Mouse (Mus musculus) midbrain, embryonic 15.5 days (tissue): ENCODE measurements at regions not wholly inside any gene's neighbourhood (a gene's known extent, or its start where the extent isn't known, plus 50 kb on each side); places are given as distances from the start of the nearest gene placed in this dataset.
A peak's percentile ranks its signal among the peaks of the same experiment; 100 is the strongest.

ENCODE experiments used
- ATAC-seq: fragments of 200-750 bp; cut with Nextera tagmentation; replicated peaks from 2 replicates; pipeline ENCODE4 v1.8.0; 2017; ENCODE audit warnings: moderate TSS enrichment
- H3K27ac ChIP-seq: fragments of 300-500 bp; sonication (generic); 2 replicates; pipeline ENCODE4 v1.5.1; 2015; ENCODE audit warnings: mild to moderate bottlenecking, inconsistent platforms
- H3K27me3 ChIP-seq: fragments of 300-500 bp; sonication (generic); replicated peaks from 2 replicates; pipeline ENCODE4 v1.6.1; 2015; ENCODE audit warnings: inconsistent platforms
- H3K36me3 ChIP-seq: fragments of 300-500 bp; sonication (generic); replicated peaks from 2 replicates; pipeline ENCODE4 v1.6.1; 2015; ENCODE audit warnings: inconsistent platforms
- H3K4me1 ChIP-seq: fragments of 300-500 bp; sonication (generic); 2 replicates; pipeline ENCODE4 v1.6.1; 2015; ENCODE audit warnings: inconsistent platforms
- H3K4me2 ChIP-seq: fragments of 300-500 bp; sonication (generic); 2 replicates; pipeline ENCODE4 v1.6.1; 2015; ENCODE audit warnings: inconsistent platforms, mild to moderate bottlenecking, moderate library complexity
- H3K4me3 ChIP-seq: fragments of 300-500 bp; sonication (generic); 2 replicates; pipeline ENCODE4 v1.5.1; 2015; ENCODE audit warnings: mild to moderate bottlenecking, inconsistent platforms
- H3K9ac ChIP-seq: fragments of 300-500 bp; sonication (generic); 2 replicates; pipeline ENCODE4 v1.6.1; 2015; ENCODE audit warnings: mild to moderate bottlenecking, inconsistent platforms
- H3K9me3 ChIP-seq: fragments of 300-500 bp; sonication (generic); 2 replicates; pipeline ENCODE4 v1.6.1; 2016; ENCODE audit warnings: inconsistent platforms
- WGBS: fragments of 180-500 bp; shearing (Covaris S2); methylation state at CpG from one replicate; pipeline ENCODE4 v1.1.7; 2015; ENCODE audit warnings: mixed read lengths; 5-methylcytosine and 5-hydroxymethylcytosine counted together

DNA sequence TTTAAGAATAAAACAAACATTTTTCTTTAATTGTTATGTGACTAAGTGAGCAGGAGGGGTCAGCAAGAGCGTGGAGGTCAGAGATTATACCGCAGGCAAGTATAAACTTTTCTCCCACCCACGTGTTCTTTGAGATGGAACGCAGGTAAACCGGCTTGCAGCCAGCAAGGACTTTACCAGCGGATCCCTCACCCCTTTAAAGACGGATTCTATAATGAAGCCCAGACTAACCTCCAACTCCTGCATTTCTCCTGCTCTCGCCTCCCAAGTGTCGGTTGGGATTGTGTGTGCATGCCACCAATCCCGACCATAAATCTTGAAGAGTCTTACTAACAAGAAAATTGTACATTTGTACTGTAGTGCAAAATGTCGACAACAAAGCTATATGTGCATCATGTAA lies 74.4 kb upstream of the Chd2 start:
- Histone ChIP-seq H3K4me1 (peaks cover 31% of the 10 kb centered on the region), H3K4me2 (0 out of 2 replicates have a peak overlapping the region, but pooled peaks have one; percentile 84), H3K9me3 (no peaks in the 10 kb centered on the region), H3K27ac (peak overlapping the region; percentile 99), H3K36me3 (no peaks in the 10 kb centered on the region), H3K9ac (peak overlapping the region; percentile 68), H3K4me3 (no peak overlapping the region), H3K27me3 (no peaks in the 10 kb centered on the region)
- no peak for ATAC-seq
- 19% methylated on average over 11 of the region's 11 CpGs for WGBS

GRCm38 (mm10) chr7:73614840-73615555 lies 73.4 kb upstream of the Chd2 start:
- Histone ChIP-seq H3K9me3 (no peaks in the 10 kb centered on the region), H3K4me3 (no peak overlapping the region), H3K27ac (peak overlapping the region; percentile 62), H3K4me1 (peaks cover 31% of the 10 kb centered on the region), H3K27me3 (no peaks in the 10 kb centered on the region), H3K9ac (no peak overlapping the region), H3K36me3 (no peaks in the 10 kb centered on the region), H3K4me2 (peak overlapping the region; percentile 8; the same call in 1 of the 2 replicates)
- ATAC-seq: no peak
- 51% methylated on average over 8 of the region's 8 CpGs for WGBS

DNA sequence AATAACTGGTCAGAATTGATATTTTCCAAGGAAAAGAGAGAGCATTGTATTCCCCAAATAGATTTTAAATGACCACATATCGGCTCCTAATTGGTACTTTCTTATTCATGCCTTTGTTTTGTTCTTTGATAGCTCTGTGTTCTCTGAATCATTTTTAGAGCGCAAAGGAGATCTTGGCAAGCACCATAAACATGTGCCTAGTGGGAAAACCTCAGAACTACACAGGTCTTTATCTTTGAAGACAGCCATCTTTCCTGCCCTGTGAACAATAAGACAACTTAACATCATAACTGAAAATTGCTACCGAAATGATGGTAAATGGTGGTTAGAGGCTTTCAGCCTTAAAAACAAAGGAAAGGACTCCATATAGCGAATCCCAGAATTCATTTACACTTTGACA lies 72.7 kb upstream of the Chd2 start:
- Histone ChIP-seq H3K4me3 (no peak overlapping the region), H3K4me1 (peaks cover 31% of the 10 kb centered on the region), H3K27me3 (no peaks in the 10 kb centered on the region), H3K36me3 (no peaks in the 10 kb centered on the region), H3K27ac (peak overlapping the region; percentile 62), H3K9me3 (no peaks in the 10 kb centered on the region), H3K9ac (no peak overlapping the region), H3K4me2 (no peak overlapping the region)
- no peak for ATAC-seq
- 76% methylated on average over 4 of the region's 4 CpGs for WGBS

GRCm38 (mm10) chr7:73612752-73613092 lies 71.1 kb upstream of the Chd2 start:
- no peak overlapping the region for H3K4me2 ChIP-seq
- no peak for ATAC-seq
- H3K9me3 ChIP-seq: no peaks in the 10 kb centered on the region
- H3K4me1 ChIP-seq: peaks cover 41% of the 10 kb centered on the region
- H3K27me3 ChIP-seq: no peaks in the 10 kb centered on the region
- no peak overlapping the region for H3K9ac ChIP-seq
- WGBS: 80% methylated on average over 3 of the region's 3 CpGs
- H3K36me3 ChIP-seq: no peaks in the 10 kb centered on the region
- no peak overlapping the region for H3K27ac ChIP-seq
- no peak overlapping the region for H3K4me3 ChIP-seq

GRCm38 (mm10) chr7:73611866-73612751 lies 70.5 kb upstream of the Chd2 start:
- no peak overlapping the region for H3K4me3 ChIP-seq
- no peak for ATAC-seq
- H3K4me1 ChIP-seq: peaks cover 40% of the 10 kb centered on the region
- no peaks in the 10 kb centered on the region for H3K27me3 ChIP-seq
- no peak overlapping the region for H3K4me2 ChIP-seq
- H3K9ac ChIP-seq: no peak overlapping the region
- H3K36me3 ChIP-seq: no peaks in the 10 kb centered on the region
- WGBS: 92% methylated on average over 12 of the region's 12 CpGs
- H3K27ac ChIP-seq: no peak overlapping the region
- no peaks in the 10 kb centered on the region for H3K9me3 ChIP-seq

DNA sequence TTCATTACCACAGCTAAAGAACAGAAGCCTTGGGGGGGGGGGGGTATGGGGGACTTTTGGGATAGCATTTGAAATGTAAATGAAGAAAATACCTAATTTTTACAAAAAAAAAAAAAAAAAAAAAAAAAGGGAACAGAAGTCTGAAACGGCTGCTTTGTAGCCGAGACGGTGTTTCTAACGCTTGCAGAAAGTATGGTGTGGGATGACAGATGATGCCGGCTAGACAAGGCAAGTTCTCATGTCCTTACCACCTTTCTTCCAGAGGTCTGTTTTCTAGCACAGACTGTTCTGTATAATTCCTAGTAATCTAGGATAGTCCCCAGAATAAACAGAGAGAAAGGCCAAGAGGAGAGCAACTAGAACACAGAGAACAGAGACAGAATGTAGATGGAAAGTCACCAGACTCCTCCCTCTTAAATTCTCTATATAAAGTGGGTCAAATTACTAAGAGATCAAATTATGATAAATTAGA lies 67.2 kb upstream of the Chd2 start:
- ATAC-seq: no peak
- Histone ChIP-seq H3K9ac (no peak overlapping the region), H3K9me3 (no peaks in the 10 kb centered on the region), H3K27ac (peak overlapping the region; percentile 91), H3K4me3 (no peak overlapping the region), H3K4me1 (peaks cover 19% of the 10 kb centered on the region), H3K4me2 (peak overlapping the region; percentile 55; the same call in 1 of the 2 replicates), H3K36me3 (no peaks in the 10 kb centered on the region), H3K27me3 (no peaks in the 10 kb centered on the region)
- WGBS: 12% methylated on average over 5 of the region's 5 CpGs

- Histone ChIP-seq H3K9ac (peak overlapping the region; percentile 29; the same call in 1 of the 2 replicates), H3K36me3 (no peaks in the 10 kb centered on the region), H3K27me3 (no peaks in the 10 kb centered on the region), H3K4me2 (peak overlapping the region; percentile 55), H3K4me3 (no peak overlapping the region), H3K27ac (peak overlapping the region; percentile 91), H3K9me3 (no peaks in the 10 kb centered on the region), H3K4me1 (peaks cover 19% of the 10 kb centered on the region)
- no peak for ATAC-seq
- WGBS: 26% methylated on average over 8 of the region's 8 CpGs
These were observed 66.6 kb upstream of the Chd2 start for GRCm38 (mm10) chr7:73608070-73608803.

GRCm38 (mm10) chr7:73607450-73608005 lies 65.9 kb upstream of the Chd2 start:
- peak overlapping the region; percentile 55 for H3K4me2 ChIP-seq
- H3K36me3 ChIP-seq: no peaks in the 10 kb centered on the region
- H3K4me1 ChIP-seq: peaks cover 19% of the 10 kb centered on the region
- H3K27ac ChIP-seq: peak overlapping the region; percentile 91
- no peaks in the 10 kb centered on the region for H3K27me3 ChIP-seq
- no peaks in the 10 kb centered on the region for H3K9me3 ChIP-seq
- 0 out of 2 replicates have a peak, but pooled peaks have one; percentile 34 for ATAC-seq
- whole genome bisulfite sequencing: 6% methylated on average over 11 of the region's 11 CpGs
- H3K9ac ChIP-seq: peak overlapping the region; percentile 29
- peak overlapping the region; percentile 35 for H3K4me3 ChIP-seq

- H3K4me2 ChIP-seq: peak overlapping the region; percentile 55
- peak; percentile 95 for ATAC-seq
- H3K27me3 ChIP-seq: no peaks in the 10 kb centered on the region
- H3K4me3 ChIP-seq: peak overlapping the region; percentile 35
- H3K9ac ChIP-seq: peak overlapping the region; percentile 29
- no peaks in the 10 kb centered on the region for H3K9me3 ChIP-seq
- H3K36me3 ChIP-seq: no peaks in the 10 kb centered on the region
- peaks cover 19% of the 10 kb centered on the region for H3K4me1 ChIP-seq
- WGBS: 2% methylated on average over 30 of the region's 30 CpGs
- peak overlapping the region; percentile 91 for H3K27ac ChIP-seq
These were observed 65.2 kb upstream of the Chd2 start for GRCm38 (mm10) chr7:73606677-73607449.

DNA sequence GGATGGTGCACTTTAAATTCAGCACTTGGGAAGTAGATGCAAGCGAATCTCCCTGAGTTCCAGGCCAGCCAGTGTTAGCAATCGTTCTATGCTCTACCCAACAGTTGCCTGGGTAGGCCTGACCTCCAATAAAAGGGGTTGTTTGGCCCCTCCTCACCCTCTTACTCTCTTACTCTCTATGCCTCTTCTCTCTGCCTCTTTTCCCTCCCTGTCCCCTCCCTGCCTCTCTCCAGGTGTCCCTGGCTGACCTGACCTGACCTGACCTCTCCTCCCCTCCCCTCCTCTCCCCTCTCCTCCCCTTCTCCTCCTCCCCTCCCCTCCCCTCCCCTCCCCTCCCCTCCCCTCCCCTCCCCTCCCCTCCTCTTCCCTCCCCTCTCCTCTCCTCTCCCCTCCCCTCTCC lies 63.0 kb upstream of the Chd2 start:
- H3K27me3 ChIP-seq: no peaks in the 10 kb centered on the region
- H3K27ac ChIP-seq: no peak overlapping the region
- H3K4me2 ChIP-seq: no peak overlapping the region
- no peak for ATAC-seq
- WGBS: 74% methylated on average over 2 of the region's 2 CpGs
- H3K4me3 ChIP-seq: no peak overlapping the region
- peaks cover 19% of the 10 kb centered on the region for H3K4me1 ChIP-seq
- no peak overlapping the region for H3K9ac ChIP-seq
- H3K36me3 ChIP-seq: no peaks in the 10 kb centered on the region
- H3K9me3 ChIP-seq: no peaks in the 10 kb centered on the region

- no peaks in the 10 kb centered on the region for H3K9me3 ChIP-seq
- peaks cover 11% of the 10 kb centered on the region for H3K4me1 ChIP-seq
- WGBS: 60% methylated on average over 4 of the region's 4 CpGs
- H3K27me3 ChIP-seq: no peaks in the 10 kb centered on the region
- H3K9ac ChIP-seq: no peak overlapping the region
- no peak overlapping the region for H3K4me2 ChIP-seq
- no peak overlapping the region for H3K27ac ChIP-seq
- H3K36me3 ChIP-seq: no peaks in the 10 kb centered on the region
- no peak for ATAC-seq
- no peak overlapping the region for H3K4me3 ChIP-seq
These were observed 61.4 kb upstream of the Chd2 start for GRCm38 (mm10) chr7:73602815-73603551.
